Mouse (Mus musculus): ENCODE data around the gene Nyap1.
"Not testable (repeated sequence)": the region's sequence is repeated elsewhere in the genome, so short reads cannot be mapped to it uniquely, and the experiment has no call there.

Nyap1 gene

DNA sequence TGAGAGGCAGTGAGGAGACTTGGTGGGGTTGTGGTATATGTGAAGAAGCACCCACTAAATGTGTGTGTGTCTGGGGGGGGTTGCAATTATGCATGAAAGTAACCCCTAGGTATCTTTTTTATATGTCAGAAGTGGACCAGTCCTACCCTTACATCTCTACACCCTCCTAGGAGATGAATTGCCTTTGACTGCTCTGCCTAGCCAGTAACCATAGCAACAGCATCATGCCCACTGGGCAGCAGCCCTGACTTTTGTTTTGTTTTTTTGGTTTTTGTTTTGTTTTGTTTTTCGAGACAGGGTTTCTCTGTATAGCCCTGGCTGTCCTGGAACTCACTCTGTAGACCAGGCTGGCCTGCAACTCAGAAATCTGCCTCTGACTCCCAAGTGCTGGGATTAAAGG is 27.1 kb upstream of the Nyap1 start:
- no peak for DNase-seq (ENCODE audit: low spot score in 2 of 2)

DNA sequence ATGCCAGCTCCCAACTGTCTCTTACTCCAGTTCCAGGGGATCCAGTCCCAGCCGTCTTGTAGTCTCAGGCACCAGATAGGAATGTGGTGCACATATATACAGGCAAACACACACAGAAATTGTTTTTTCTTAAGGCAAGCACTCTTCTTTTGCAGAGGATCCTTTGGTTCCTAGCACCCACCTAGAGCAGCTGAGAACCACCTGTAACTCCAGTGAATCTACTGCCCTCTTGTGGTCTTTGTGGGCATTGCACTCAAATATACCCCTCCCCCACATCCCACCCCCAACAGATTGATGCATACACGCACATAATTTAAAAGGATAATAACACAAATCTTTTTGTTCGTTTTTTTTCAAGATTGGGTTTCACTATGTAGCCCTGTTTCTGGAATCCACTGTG is 24.9 kb upstream of the Nyap1 start:
- no peak for DNase-seq (ENCODE audit: low spot score in 2 of 2)

DNA sequence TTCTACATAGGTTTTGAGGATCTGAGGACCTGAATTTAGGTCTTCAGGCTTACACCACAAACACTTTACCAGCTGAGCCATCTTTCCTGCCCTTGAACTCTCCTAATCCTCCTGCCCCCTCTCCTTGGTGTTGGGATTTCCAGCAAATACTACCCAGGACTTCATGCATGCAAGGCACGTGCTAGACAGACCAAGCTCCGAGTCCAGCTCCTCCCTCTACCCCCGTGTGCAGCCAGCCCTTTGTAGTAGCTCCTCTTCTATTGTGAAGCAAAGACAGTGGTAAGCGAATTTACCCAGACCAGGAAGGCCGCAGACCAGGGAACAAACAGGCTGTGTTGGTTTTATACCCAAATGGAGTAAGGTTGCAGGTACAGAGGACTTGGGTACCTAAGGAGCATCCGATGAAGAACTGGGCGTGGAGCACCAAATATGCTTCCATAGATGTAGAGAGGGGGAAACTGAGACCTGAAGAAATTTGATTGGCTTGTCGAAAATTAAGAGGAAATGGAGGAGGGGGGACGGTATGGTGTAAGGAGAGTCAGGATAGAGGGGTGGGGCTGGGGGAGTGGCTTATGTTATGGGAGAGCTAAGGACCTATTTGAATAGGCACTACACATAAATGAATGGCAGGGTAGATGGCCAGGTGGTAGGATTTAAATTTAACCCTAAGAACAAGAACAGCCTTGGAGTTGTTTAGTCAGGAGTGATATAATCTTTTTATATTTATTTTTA is 23.4 kb upstream of the Nyap1 start:
- no peak for DNase-seq (ENCODE audit: low spot score in 2 of 2)

DNA sequence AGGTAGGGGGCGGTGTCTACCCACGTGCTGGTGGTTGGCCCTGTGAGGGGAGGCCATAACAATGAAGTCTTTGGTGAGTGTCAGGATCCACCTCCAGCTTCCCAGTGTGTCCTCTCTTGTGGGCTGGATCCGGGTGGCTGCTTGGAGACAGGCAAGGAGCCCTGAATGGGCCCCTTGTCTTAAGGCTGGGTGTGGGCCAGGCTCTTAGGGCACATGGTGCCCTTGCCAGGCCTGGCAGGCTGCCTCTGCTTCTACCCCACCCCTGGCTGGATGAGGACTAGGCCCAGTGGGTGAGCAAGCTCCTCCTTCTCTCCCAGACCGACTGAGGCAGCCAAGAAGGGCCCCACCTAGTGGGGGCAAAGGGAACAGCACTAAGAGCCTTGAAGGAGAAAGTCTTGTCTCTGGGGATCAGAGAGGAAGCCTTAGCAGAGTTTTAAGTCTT is 18.6 kb upstream of the Nyap1 start:
- DNase-seq (ENCODE audit: low spot score in 2 of 2): peak; percentile 76 to 87

DNA sequence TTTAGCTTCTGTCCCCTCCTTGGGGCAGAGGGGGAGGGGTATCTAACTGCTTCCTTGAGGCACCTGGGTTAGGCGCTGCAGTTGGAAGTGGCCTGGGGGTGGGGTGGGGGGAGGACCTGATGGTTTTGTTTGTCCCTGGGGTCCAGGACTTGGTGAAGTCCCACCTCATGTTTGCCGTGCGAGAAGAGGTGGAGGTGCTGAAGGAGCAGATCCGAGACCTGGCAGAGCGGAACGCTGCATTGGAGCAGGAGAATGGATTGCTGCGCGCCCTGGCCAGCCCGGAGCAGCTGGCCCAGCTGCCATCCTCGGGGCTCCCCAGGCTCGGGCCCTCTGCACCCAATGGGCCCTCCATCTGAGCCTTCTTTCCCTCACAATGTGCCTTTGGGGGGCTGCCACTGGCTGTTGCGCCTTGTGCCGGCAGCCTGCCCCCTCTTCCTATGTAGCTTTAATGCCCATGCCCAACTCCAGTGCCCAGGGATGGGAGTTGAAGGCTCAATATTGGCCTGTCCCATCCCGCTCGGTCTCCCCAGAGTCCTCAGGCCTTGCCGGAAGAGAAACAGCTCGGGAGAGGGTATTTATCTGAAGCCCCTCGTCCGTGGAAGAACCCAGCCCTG is 17.6 kb upstream of the Nyap1 start:
- DNase-seq (ENCODE audit: low spot score in 2 of 2): no peak

DNA sequence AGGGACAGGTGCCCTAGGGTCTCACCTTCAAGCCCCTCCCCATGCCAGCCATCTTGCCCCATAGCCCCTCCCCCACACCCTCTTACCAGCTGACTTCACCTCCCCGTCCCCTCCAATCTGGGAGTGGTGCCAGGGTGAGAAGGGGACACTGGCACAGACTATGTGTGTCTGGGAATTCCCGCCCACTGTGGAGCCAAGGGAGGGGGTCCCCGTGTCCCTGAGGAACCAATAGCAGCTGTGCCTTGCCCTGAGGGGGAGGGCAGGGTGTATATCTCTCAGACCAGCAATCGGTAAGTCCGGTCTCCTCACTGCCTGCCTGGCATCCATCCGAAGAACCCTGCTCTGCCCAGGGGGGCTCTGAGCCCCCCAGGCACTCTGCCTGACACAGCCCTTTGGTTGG is 16.5 kb upstream of the Nyap1 start:
- peak; percentile 72 to 86 for DNase-seq (ENCODE audit: low spot score in 2 of 2)

DNA sequence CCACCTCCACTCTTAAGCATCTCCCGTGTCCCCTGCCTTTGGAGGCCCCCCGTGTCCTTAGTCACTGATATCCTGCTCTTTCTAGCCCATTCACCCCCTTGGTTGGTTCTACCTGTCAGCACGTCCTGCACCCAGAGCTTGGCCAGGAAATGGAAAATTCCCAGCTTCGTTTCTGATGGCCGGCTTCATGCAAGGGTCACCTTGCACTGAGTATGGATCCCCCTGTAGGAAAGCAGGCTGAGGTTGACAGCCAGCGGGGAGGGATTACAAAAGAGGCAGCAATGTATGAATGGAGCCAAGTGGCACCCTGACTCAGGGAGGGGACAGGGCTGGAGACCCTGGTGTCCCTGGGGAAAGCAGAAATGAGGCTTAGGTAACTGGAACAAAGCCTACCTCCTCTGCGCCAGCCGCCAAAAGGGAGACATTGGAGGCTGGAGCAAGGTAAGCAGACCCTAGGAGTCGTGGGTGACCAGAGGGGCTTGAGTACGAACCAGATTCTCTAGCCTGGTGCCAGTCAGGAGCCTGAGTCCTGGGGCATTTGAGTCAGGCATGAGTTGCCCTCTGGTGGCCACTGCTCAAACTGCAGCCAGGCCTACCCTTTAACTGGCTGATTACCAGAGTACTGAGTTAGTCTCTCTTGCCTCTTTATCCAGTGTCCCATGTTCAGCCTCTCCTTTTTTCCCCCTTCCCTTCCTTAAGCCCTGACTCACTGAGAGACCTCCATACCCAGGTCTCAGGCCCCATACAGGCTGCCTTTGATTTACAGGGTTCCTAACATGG is 15.7 kb upstream of the Nyap1 start:
- peak; percentile 79 to 86 for DNase-seq (ENCODE audit: low spot score in 2 of 2)

DNA sequence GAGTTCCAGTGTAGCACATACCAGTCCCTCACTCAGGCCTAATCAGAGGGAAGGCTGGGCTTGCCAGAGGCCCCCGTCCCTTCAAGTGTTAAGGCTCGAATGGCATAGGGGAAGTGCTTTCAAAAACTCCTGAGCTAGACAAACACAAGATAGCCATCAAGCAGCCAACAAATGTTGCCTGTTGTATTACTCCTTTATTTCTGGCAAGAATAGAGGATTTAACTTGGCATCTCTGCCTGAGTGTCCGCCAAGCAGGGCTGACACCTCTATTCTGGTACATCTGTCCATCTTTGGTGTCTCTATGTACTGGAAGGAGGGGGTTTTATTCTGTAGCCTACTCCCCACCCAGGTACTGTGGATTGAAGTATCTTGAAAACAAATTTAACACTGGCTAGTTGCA is 14.7 kb upstream of the Nyap1 start:
- DNase-seq (ENCODE audit: low spot score in 2 of 2): no peak

DNA sequence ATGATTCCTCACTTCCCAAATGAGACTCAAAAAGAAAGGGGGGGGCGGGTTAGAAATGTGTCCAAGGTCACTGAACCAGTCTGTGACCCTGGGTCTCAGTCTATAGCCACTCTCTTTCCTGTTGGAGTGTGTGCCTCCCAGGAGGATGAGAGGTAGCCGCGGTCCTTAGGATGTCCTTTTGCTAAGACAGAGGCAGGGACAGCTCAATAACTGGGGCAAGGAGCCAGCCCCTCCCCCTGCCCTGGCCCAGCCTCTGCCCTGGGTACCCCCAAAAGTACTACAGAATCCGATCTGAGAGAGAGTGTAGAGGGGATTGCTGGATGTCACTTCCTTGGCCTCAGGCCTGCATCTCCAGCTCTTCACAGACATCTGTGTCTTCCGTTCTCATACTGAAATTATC is 14.0 kb upstream of the Nyap1 start:
- no peak for DNase-seq (ENCODE audit: low spot score in 2 of 2)

DNA sequence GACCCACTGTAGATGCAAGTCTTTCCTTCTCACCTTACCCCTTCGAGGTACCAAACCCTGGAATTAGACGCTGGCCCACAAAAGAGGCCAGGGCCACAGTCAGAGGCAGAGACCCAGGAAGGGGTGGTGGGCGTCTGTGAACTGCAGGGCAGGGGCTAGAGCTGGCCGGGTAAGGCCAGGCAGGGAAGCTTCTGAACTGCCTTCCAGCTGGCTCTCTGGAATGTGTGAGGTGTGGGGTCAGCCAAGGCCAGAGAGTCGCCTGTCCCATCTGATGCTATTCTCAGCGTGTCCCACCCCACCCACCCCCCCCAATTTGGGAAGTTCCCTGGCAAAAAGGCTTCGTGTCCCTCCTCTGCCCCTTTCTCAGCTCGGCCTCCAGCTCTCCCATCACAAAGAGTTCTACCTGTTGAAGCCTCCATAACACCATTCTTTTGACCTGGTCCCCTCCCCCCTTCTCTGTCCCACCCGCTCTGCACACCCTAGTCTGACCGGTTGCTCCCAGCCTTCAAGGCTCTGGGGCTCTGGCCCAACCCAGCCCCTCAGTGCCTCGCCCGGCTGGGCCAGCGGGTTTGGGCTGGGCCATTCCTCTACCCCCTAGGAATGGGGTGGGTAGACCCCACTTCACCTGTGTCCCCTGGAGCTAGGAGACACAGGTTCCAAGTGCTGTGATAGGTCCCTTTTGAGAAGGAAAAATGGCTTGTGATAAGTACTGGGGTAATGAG is 11.9 kb upstream of the Nyap1 start:
- no peak for DNase-seq (ENCODE audit: low spot score in 2 of 2)

DNA sequence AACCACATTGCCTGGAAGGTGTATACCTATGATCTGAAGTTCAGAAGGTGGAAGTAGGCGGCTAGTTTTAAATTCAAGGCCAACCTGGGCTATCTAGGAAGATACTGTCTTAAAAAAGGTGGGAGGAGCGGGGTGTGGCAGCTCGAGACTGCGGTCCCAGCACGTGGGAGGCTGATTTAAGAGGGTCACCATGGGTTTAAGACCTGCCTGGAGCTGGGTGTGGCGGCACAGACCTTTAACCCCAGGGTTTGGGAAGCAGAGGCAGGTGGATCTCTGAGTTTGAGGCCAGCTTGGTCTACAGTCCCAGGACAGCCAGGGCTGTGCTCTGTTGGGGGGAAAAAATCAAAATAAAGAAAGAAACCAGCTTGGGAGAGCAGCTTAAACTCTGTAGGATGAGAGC is 10.6 kb upstream of the Nyap1 start:
- DNase-seq (ENCODE audit: low spot score in 2 of 2): no peak

DNA sequence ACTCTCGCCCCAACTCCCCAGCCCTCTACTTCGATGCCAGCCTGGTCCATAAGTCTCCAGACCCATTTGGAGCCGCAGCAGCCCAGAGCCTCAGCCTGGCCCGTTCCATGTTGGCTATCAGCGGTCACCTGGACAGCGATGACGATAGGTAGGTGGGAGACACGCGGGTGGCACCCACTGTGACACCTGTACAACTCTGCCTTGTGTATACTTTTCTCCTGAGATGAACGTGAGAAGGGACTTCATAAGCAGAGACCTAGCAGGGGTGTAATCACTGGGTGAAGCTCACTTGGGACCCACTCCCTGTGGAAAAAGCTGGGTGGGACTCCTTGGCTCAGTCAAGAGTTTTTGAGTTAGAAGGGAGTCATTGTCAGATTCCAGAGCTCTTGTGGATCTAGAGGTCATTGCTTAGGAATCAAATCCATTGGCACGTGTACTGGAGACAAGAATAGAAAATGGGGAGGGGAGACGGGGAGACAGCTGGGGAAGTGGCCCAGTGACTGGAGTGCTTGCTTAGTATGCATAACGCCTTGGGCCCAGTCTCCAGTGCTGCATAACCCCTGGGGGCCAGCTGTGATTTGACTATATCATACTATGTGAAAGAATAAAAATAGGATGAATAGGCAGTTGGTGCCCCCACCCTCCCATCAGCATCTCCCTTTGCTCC is 9.9 kb upstream of the Nyap1 start:
- no peak for DNase-seq (ENCODE audit: low spot score in 2 of 2)

DNA sequence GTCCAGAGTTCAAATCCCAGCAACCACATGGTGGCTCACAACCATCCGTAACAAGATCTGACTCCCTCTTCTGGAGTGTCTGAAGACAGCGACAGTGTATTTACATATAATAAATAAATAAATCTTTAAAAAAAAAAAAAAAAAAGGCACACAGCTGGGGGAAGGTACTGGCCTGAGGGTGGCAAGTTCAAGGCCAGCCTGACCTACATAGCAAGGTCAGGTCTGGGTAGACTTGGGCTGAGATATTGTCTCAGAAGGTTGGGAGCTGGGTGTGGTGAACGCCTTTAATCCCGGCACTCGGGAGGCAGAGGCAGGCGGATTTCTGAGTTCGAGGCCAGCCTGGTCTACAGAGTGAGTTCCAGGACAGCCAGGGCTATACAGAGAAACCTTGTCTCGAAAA is 8.8 kb upstream of the Nyap1 start:
- not testable (repeated sequence) for DNase-seq (ENCODE audit: low spot score in 2 of 2)

DNA sequence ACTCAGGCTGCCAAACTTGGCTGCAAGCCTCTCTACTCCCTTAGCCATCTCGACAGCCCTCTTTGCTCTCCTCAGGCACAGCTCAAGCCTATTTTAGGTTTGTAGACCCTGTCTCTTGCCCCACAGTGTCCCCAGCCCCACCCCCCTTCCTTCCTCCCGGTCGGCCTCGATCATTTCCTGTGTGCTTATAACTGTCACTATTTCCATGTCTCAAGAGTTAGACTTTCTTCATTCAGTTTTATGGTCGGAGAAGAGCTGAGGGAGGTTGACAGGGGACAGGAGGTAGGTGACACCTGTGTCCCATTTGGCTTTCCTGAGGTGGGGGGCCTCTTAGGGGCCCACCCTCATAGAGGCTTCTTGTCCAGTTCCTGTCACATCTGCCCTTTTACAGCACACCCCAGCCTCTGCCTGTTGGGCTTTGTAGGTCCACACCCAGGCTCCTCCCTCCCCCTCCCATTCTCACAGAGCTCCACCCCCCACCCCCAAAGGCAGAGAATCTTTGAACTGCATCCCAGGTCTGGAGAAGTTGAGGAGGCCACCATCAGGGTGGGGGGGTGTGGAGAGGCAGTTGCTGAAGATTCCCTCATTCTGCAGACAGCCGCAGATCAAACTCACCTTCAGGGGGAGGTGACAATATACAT is 7.9 kb upstream of the Nyap1 start:
- DNase-seq (ENCODE audit: low spot score in 2 of 2): no peak

DNA sequence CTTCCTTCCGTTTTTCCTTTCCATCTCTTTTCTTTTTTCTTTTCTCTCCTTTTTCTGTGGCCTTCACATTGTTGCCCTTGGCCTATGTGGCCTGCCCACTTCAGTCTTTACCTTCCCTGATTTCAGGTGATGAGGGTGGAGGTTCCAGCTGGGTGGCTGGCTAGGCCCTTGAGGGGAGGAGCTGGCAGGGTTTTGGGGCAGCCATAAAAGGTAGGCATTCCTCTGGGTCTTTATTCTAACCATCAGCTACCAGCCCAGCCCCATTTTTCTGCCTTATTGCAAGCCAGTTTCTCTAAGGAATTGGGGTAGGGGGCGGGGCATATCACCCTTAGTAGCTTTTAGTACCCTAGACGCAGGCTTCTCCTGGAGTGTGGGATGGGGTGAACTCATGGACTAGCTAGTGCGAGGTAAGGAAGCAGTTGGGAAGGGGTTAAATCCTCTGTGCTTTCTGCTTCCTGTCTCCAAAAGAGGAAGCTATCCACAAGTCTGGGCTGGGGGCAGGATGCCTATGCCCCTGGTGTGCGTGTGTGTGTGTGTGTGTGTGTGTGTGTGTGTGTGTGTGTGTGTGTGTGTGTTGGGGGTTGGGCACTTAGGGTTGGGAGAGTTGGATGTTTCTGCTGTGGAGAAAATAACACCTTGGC is 6.8 kb upstream of the Nyap1 start:
- no peak for DNase-seq (ENCODE audit: low spot score in 2 of 2)

DNA sequence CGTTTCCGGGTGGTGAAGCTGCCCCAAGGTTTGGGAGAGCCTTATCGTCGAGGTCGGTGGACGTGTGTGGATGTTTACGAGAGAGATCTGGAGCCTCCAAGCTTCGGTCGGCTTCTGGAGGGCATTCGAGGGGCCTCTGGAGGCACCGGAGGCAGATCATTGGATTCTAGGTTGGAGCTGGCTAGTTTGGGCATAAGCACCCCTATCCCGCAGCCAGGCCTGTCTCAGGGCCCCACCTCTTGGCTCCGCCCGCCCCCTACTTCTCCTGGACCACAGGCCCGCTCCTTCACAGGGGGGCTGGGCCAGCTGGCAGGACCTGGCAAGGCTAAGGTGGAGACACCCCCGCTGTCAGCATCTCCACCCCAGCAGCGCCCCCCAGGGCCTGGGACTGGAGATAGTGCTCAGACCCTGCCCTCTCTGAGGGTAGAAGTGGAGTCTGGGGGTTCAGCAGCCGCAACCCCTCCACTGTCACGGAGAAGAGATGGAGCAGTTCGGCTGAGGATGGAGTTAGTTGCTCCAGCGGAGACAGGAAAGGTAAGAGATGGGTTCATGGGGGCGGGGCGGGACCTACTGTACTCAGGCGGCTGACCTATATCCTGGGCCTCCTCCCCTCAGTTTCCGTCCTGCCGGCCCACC is 6.0 kb upstream of the Nyap1 start:
- no peak for DNase-seq (ENCODE audit: low spot score in 2 of 2)

DNA sequence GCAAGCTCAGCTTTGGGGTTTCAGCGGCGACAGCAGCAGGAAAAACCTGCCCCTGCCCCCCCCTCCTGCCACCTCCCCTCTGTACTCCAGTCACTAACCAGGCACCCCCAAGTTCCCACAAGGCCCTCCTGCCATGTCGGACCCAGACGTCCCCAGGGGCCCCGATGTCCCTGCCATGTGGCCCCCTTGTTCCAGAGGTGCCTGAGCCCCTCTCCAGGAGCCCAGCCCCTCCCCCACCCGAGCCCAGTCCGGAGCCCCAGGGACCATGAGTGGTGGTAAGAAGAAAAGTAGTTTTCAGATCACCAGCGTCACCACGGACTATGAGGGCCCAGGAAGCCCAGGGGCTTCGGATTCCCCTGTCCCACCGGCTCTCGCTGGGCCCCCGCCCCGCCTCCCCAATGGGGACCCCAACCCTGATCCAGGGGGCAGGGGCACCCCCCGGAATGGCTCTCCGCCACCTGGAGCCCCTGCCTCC is 5.5 kb upstream of the Nyap1 start:
- DNase-seq (ENCODE audit: low spot score in 2 of 2): no peak

DNA sequence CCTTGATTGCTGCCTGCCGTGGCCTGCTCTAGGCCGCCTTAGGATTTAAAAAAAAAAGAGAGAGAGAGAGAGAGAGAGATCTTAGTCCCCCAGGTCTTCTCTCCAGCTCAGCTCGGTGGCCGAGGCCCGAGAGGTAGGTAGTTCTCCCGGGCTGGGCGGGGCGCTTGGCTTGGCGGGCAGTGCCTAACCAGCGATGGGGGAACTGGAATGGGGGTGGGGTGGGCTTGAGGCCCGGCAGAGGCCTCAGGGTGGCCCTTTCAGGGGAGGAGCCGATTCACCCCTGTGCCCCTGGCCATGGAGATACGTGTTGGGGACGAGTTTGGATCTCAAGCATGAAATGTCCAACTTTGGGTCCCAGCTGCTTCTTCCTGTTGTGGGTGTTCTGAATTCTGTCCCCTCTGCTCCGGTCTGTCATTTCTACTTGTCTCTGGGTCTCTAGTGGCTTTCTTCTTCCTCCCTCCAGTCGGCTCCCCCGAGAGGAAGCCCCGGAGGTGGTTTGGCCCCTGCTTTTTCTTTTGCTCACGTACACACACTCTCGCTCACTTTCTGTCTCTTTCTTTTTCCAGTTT is 5.0 kb upstream of the Nyap1 start:
- DNase-seq (ENCODE audit: low spot score in 2 of 2): no peak

Measured in frontal cortex, postnatal 14 days (tissue).